Mouse (Mus musculus) cerebellum, adult 2 months (tissue): ENCODE results near the gene Birc5.

Experiments
- CTCF ChIP-seq: fragments of 200-500 bp; IDR thresholded peaks from 2 replicates; pipeline ENCODE4 v1.5.1; 2011; ENCODE audit warnings: low read depth, mild to moderate bottlenecking, control low read depth, low read length, moderate library complexity, borderline replicate concordance; ENCODE audit not compliant: insufficient read depth
- POLR2A ChIP-seq: fragments of 200-500 bp; IDR thresholded peaks from 2 replicates; pipeline ENCODE4 v1.6.1; 2011; ENCODE audit warnings: low read length, control low read depth, borderline replicate concordance; ENCODE audit not compliant: insufficient read depth

DNA sequence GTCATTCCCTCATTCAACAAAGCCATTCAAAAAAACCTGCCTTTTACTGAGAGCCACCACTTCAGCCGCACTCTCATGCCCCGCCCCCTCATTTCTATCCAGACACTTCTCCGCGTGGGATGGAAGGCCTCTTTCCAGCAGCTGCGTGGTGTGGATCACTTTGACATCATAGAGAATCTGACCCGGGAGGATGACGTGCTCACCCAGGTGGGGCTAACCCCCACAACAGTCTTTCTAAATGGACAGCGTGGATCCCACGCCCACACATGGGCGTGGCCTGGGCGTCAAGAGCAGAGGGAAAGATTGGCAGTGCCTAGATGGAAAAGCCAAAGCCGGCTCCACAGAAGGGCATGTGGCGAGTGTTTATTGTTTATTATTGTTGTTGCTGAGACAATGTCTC is 12.7 kb upstream of the Birc5 start:
- TF ChIP-seq CTCF: no peak
- TF ChIP-seq POLR2A: no peak
